Mouse (Mus musculus): Measurements from ENCODE around the gene Ccdc115.

The Ccdc115 gene

DNA sequence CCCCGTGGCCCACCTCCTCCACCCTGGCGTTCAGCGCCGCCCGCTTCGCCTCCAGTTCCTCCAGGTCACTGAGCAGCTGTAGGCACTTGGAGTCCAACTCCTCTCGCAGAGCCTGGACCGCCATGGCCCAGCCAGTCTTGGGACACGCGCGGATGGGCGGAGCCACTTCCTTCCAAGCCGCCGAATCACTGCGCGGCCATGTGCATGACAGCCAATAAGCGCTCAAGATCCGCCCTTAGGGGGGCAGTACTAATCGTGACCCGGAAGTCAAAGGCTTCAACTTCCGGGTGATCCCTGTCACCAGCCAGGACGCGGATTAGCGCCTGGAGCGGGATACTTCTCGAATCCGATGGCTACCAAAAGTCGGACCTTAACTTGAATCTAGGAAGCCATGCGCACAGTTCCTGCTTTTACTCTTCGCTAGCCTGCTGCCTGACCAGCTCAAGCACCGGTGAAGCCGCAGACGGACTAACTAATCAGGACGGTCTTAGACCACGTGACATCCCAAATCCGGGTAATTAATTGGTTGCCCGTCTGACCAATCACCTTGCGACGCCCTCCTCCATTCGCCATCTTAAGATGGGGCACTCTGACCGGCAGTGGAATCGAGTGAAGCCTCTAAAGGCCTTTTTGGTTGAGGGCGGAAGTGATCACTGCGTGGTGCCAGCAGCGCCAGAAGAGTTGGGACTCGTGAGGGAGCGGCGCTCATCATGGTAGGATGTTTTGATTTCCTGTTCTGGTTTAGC lies at the start of gene Ccdc115, which contains the start of gene Imp4:
Gene Ccdc115, minus strand, starts transcription at position 458 of the 746 bp plus-strand sequence.
Gene Imp4, plus strand, starts transcription at position 637 of the 746 bp plus-strand sequence.
- in situ Hi-C loops (cut with MboI; ENCODE audit: low sequenced_read_pairs), result no loop called here

DNA sequence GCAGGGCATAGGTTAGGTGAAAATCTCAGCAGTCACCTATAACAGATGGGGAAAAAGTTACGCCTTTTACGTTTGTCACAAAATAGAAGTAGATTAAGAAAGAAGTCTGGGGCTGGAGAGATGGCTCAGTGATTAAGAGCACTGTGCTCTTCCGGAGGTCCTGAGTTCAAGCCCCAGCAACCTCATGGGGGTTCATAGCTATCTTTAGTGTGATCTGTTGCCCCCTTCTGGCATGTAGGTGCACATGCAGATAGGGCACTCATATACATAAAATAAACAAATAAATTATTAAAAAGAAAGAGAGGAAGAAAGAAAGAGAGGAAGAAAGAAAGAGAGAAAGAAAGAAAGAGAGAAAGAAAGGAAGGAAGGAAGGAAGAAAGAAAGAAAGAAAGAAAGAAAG lies 47.9 kb upstream of the Ccdc115 start:
- in situ Hi-C loops (cut with MboI; ENCODE audit: low sequenced_read_pairs), result loop anchor here (25.0 kb wide), 1 partner anchor 350 kb away; the partner anchor contains the start of genes Fam168b and Plekhb2

DNA sequence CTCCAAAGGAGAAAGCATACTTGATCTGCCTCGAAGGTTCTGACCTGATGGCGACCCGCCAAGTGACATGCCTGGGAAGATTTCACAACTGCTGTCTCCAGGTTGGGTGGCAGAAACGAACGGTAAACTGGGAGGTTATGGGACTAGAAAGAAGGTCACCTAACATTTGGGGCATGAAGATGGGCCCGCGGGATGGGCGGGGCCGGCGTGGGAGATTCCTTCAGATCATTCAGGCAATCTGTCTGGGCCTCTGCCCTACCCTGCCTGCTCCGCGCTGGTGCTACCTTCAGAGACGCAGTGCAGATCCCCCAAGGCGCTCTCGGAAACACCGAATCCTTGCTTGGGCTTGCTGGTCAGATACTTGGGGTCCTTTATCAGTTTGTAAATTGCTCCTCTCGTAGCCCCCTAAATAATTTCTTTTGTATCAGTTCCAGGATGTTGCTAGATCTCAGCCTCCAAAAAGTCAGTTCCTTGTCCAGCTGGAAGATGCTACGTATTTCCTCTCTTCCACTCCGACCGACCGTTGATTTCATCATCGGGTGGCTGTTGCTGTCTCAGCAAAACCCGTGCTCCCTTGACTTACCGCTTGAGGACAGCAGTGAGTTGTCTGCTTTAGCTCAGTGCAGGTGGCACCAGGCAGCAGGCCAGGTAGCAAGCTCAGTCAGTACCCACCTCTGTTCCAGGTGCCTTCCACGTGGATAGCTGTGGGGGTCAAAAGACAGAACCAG lies 46.2 kb upstream of the Ccdc115 start:
- in situ Hi-C loops (cut with MboI; ENCODE audit: low sequenced_read_pairs), result loop anchor here (25.0 kb wide), 1 partner anchor 352 kb away; the partner anchor contains the start of genes Fam168b and Plekhb2

- in situ Hi-C loops (cut with MboI; ENCODE audit: low sequenced_read_pairs), result loop anchor here (25.0 kb wide), 1 partner anchor 353 kb away; the partner anchor contains the start of genes Fam168b and Plekhb2
Measured at GRCm38 (mm10) chr1:34484470-34484869, 45.0 kb upstream of the Ccdc115 start.

GRCm38 (mm10) chr1:34481920-34482669 lies 42.6 kb upstream of the Ccdc115 start:
- in situ Hi-C loops (cut with MboI; ENCODE audit: low sequenced_read_pairs), result loop anchor here (25.0 kb wide), 1 partner anchor 355 kb away; the partner anchor contains the start of genes Fam168b and Plekhb2

- in situ Hi-C loops (cut with MboI; ENCODE audit: low sequenced_read_pairs), result loop anchor here (25.0 kb wide), 1 partner anchor 356 kb away; the partner anchor contains the start of genes Fam168b and Plekhb2
Measured at GRCm38 (mm10) chr1:34480801-34481200, 41.3 kb upstream of the Ccdc115 start.

- in situ Hi-C loops (cut with MboI; ENCODE audit: low sequenced_read_pairs), result loop anchor here (25.0 kb wide), 1 partner anchor 358 kb away; the partner anchor contains the start of genes Fam168b and Plekhb2
Measured at GRCm38 (mm10) chr1:34478891-34479655, 39.6 kb upstream of the Ccdc115 start.

GRCm38 (mm10) chr1:34472427-34473300 lies 33.2 kb upstream of the Ccdc115 start:
- in situ Hi-C loops (cut with MboI; ENCODE audit: low sequenced_read_pairs), result no loop called here

DNA sequence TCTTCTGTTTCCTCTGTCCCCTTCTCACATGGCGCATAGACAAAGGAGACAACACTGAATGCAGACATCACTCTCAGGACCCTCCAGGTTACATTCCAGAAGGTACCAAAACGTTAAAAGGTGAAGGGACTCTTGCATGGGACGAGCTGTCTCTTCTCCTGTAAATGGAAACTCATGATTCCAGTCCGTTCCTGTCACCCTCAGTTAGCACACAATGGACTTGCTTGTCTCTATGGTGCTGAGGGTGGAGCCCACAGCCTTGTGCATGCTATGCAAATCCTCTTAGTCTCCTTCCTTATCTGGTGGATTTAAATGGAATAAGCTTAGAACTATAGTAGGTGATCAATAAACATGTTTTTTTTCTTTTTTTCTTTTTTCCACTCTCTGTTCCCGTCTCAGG lies 30.3 kb upstream of the Ccdc115 start:
- in situ Hi-C loops (cut with MboI; ENCODE audit: low sequenced_read_pairs), result no loop called here

DNA sequence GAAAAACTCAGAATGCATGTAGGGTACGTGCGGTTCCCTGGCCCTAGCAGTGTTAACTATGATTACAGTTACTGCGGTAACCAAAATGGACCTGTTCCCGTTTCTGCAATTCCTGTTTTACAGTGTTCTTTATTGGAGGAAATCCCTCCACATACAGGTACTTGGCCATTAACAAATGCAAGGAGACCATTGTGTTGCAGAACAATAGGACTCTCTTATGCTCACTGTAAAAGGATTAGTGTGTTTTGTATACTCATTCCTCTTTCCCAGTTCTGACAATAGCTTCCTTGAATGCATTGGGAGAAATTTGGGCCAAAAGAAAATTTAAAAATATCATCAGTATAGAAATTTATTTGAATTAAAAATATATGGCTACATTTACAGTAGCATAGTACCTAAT lies 29.0 kb upstream of the Ccdc115 start:
- in situ Hi-C loops (cut with MboI; ENCODE audit: low sequenced_read_pairs), result no loop called here

DNA sequence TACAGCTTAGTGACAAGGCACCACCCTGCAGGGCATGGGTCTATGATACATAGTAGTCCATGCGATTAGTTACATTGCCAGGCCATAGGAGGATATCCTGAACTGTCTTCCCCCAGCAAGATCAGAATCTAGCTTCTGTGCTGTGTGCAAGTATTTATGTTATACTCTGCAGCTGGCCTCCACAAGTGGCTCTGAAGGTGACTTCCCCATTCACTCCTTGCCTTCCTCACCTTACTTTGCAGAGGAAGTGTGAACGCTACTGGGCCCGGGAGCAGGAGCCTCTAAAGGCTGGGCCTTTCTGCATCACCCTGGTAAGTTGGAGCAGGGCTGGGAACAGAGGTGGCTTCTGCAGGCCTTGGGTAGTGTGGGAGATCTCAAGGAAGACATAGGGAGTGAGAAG lies 28.6 kb upstream of the Ccdc115 start:
- in situ Hi-C loops (cut with MboI; ENCODE audit: low sequenced_read_pairs), result no loop called here

- in situ Hi-C loops (cut with MboI; ENCODE audit: low sequenced_read_pairs), result no loop called here
Measured at GRCm38 (mm10) chr1:34465445-34465844, 26.0 kb upstream of the Ccdc115 start.

- in situ Hi-C loops (cut with MboI; ENCODE audit: low sequenced_read_pairs), result no loop called here
Measured at GRCm38 (mm10) chr1:34464310-34464817, 24.9 kb upstream of the Ccdc115 start.

GRCm38 (mm10) chr1:34462766-34463165 lies 23.3 kb upstream of the Ccdc115 start:
- in situ Hi-C loops (cut with MboI; ENCODE audit: low sequenced_read_pairs), result no loop called here

GRCm38 (mm10) chr1:34460061-34460441 lies 20.6 kb upstream of the Ccdc115 start:
- in situ Hi-C loops (cut with MboI; ENCODE audit: low sequenced_read_pairs), result no loop called here

- in situ Hi-C loops (cut with MboI; ENCODE audit: low sequenced_read_pairs), result no loop called here
Measured at GRCm38 (mm10) chr1:34459284-34460060, 20.0 kb upstream of the Ccdc115 start, which contains the start of gene Ptpn18. Gene Ptpn18 (plus strand): TSS chr1:34459762.

DNA sequence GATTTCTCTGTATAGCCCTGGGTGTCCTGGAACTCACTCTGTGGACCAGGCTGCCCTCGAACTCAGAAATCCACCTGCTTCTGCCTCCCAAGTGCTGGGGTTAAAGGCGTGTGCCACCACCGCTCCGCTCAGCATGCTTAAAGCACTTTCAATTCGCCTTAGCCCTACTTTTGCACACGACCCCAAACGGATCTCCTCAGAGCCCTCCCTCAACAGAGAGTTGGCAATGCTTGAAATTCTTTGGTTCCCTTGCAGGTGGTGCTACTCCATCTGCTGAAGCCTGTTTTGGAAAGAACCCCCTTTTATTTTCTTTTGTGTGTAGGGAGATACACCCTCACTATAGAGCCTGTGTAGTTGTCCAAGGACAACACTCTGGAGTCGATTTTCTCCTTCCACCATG lies 19.0 kb upstream of the Ccdc115 start:
- in situ Hi-C loops (cut with MboI; ENCODE audit: low sequenced_read_pairs), result no loop called here

- in situ Hi-C loops (cut with MboI; ENCODE audit: low sequenced_read_pairs), result no loop called here
Measured at GRCm38 (mm10) chr1:34443124-34443523, 3.7 kb upstream of the Ccdc115 start.
